Mouse (Mus musculus): Measurements from ENCODE around the gene Lmod2. TPM values are rescaled to one million over a fixed set of nuclear protein-coding genes. Genes with fewer than 3 reads are reported as not detected.
A peak's percentile ranks its signal among the peaks of the same experiment; 100 is the strongest.

Gene Lmod2
- total and polyA plus RNA-seq, 2 experiments, result 0.37 TPM; not detected in 1

DNA sequence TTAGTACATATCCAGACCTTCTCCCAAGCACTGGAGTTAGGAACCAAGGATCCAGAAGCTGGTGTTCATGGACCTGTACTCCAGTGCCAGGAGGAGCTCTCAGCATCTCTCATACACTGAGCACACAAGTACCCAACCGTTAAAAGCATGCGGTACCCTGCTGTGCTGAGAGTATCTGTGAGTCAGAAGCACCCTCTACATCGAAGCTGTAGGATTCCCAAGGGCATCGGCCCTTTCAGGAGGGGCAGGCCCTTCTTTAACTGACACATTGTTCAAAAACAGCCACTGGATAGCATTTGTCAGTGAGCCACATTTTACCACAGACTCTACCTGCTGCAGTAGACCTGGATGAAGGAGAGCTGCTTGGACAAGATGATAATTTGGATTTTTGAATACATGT lies 10.6 kb downstream of the Lmod2 start:
- no peak overlapping the region for H3K4me3 ChIP-seq (ENCODE audit: insufficient read depth, low read depth, low read length)
- 73% methylated on average over 4 of the region's 4 CpGs for WGBS

DNA sequence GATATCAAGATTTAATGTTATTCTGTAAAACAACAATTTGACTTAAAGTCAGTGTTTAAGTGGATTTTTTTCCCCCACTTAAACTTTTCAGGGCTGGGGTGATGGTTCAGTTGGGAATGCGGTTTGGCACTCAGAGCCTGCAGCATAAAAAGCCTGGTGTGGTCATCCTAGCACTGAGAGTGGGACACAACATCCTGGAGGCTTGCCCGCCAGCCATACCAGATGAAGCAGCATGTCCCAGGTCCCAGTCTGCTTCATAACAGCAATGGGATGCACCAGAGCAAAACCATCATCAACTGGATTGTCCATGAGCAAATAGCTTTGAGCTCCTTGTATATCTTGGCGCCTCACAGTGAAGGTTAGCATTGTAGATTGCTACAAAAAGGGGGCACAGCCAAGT lies 11.1 kb downstream of the Lmod2 start:
- Histone ChIP-seq H3K27ac (replicated peaks; ENCODE audit: insufficient read depth, low read depth, low read length) (no peak overlapping the region), H3K79me2 (ENCODE audit: control insufficient read depth, insufficient read depth, low read length) (no peaks in the 10 kb centered on the region), H3K9ac (ENCODE audit: low read depth, low read length) (no peak overlapping the region), H3K27me3 (ENCODE audit: control insufficient read depth, insufficient read depth, low read length) (no peaks in the 10 kb centered on the region), H3K4me1 (ENCODE audit: control insufficient read depth, insufficient read depth, low read length) (peaks cover 9% of the 10 kb centered on the region), H3K36me3 (ENCODE audit: control insufficient read depth, insufficient read depth, low read length) (peaks cover 5% of the 10 kb centered on the region), H3K4me3 (ENCODE audit: insufficient read depth, low read depth, low read length) (no peak overlapping the region)
- 97% methylated on average over 3 of the region's 3 CpGs for WGBS
- TF ChIP-seq CTCF (IDR thresholded peaks at IDR 0.05; ENCODE audit: low read depth, low read length) (no peak), POLR2A (IDR thresholded peaks at IDR 0.05; ENCODE audit: extremely low read depth, insufficient read depth, low read length) (no peak)
- no peak for DNase-seq (ENCODE audit: extremely low read depth, low read depth, low spot score)

More for the DNA sequence above, 10.6 kb downstream of the Lmod2 start:
- Histone ChIP-seq H3K27ac (replicated peaks; ENCODE audit: insufficient read depth, low read depth, low read length) (no peak overlapping the region), H3K36me3 (ENCODE audit: control insufficient read depth, insufficient read depth, low read length) (peaks cover under 1% of the 10 kb centered on the region), H3K27me3 (ENCODE audit: control insufficient read depth, insufficient read depth, low read length) (no peaks in the 10 kb centered on the region), H3K79me2 (ENCODE audit: control insufficient read depth, insufficient read depth, low read length) (no peaks in the 10 kb centered on the region), H3K9ac (ENCODE audit: low read depth, low read length) (no peak overlapping the region), H3K4me1 (ENCODE audit: control insufficient read depth, insufficient read depth, low read length) (peaks cover 9% of the 10 kb centered on the region)
- no peak for DNase-seq (ENCODE audit: extremely low read depth, low read depth, low spot score)
- no peak for TF ChIP-seq CTCF (IDR thresholded peaks at IDR 0.05; ENCODE audit: low read depth, low read length)
- TF ChIP-seq POLR2A (IDR thresholded peaks at IDR 0.05; ENCODE audit: extremely low read depth, insufficient read depth, low read length), result no peak

DNA sequence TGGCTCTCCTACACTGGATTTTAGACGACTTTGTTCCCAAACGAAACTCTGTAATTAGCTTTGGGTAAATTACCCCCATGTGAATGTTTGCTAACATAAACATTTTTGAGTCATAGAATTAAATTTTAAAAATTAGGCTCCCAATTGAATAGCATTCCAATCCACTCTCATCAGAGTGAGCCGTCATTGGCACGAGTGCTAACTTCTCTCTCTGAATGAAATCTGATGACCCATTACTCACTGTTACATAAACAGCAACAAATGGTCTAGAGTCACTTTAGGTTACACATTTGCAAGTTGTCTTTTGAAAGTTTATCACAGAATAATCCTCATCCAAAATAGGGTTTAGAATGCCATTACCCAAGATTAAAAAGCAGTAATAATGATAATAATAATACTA lies 12.0 kb downstream of the Lmod2 start:
- H3K9ac ChIP-seq (ENCODE audit: low read depth, low read length), result no peak overlapping the region
- no peaks in the 10 kb centered on the region for H3K79me2 ChIP-seq (ENCODE audit: control insufficient read depth, insufficient read depth, low read length)
- 68% methylated on average over 4 of the region's 4 CpGs for WGBS
- peaks cover 13% of the 10 kb centered on the region for H3K36me3 ChIP-seq (ENCODE audit: control insufficient read depth, insufficient read depth, low read length)
- H3K4me1 ChIP-seq (ENCODE audit: control insufficient read depth, insufficient read depth, low read length), result peaks cover 9% of the 10 kb centered on the region
- H3K27me3 ChIP-seq (ENCODE audit: control insufficient read depth, insufficient read depth, low read length), result no peaks in the 10 kb centered on the region
- TF ChIP-seq CTCF (IDR thresholded peaks at IDR 0.05; ENCODE audit: low read depth, low read length) (no peak), POLR2A (IDR thresholded peaks at IDR 0.05; ENCODE audit: extremely low read depth, insufficient read depth, low read length) (no peak)
- no peak for DNase-seq (ENCODE audit: extremely low read depth, low read depth, low spot score)
- no peak overlapping the region for H3K27ac ChIP-seq (replicated peaks; ENCODE audit: insufficient read depth, low read depth, low read length)
- H3K4me3 ChIP-seq (ENCODE audit: insufficient read depth, low read depth, low read length), result no peak overlapping the region

DNA sequence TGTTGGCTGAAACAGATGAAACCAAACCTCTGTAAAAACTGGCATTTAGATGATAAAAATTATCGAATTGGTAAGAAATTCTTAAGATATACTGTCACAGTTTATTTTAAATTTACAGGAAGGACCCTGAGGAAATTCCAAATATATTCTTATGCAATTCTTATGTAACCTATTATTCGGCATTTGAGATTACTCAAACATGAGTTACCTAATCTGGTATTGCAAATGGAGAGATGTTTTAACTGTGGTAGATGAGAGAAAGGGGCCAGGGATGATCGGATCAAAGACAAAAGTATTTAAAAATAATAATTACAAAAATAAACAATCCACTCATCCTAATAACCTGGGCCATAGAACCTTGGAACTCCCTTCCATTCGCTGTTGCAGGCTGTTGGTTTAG lies 12.8 kb downstream of the Lmod2 start:
- no peaks in the 10 kb centered on the region for H3K79me2 ChIP-seq (ENCODE audit: control insufficient read depth, insufficient read depth, low read length)
- DNase-seq (ENCODE audit: extremely low read depth, low read depth, low spot score), result peak; percentile 58
- WGBS, result 53% methylated on average over 4 of the region's 4 CpGs
- TF ChIP-seq CTCF (IDR thresholded peaks at IDR 0.05; ENCODE audit: low read depth, low read length), result no peak
- no peak for TF ChIP-seq POLR2A (IDR thresholded peaks at IDR 0.05; ENCODE audit: extremely low read depth, insufficient read depth, low read length)
- H3K4me1 ChIP-seq (ENCODE audit: control insufficient read depth, insufficient read depth, low read length), result peaks cover 9% of the 10 kb centered on the region
- H3K27me3 ChIP-seq (ENCODE audit: control insufficient read depth, insufficient read depth, low read length), result no peaks in the 10 kb centered on the region
- H3K9ac ChIP-seq (ENCODE audit: low read depth, low read length), result no peak overlapping the region
- peaks cover 21% of the 10 kb centered on the region for H3K36me3 ChIP-seq (ENCODE audit: control insufficient read depth, insufficient read depth, low read length)
- no peak overlapping the region; the same call in 1 of the 2 replicates for H3K27ac ChIP-seq (replicated peaks; ENCODE audit: insufficient read depth, low read depth, low read length)
- H3K4me3 ChIP-seq (ENCODE audit: insufficient read depth, low read depth, low read length), result no peak overlapping the region

DNA sequence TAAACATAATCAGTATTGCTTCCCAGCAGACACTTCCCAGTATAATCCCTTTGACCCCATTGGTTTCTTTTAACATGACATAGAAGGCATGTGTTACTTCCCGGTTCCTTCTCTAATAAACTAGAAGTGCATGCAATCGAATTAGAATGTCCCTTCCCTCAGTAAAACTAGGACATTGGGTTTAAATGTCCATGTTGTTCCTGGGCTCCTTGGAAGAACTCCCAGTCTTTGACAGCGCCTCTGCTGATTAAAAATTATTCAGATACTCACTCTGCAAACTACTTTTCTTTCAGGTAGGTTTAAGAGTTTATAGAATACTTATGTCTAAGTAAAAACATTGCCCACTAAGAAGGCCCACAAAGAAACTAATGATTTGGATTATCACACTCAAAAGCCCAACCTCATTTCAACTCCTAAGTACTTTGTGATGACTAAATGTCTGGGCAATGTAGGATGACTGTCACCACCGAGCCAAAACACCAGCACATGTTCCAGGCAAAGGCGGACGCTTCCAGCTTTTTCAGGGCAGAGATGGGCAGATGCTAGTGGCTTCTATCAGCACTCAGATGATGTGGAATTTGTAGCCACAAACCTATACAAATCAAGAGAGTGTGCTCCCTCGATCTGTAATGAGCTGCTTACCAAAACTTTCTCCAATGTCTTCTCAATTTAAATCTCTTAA lies 14.7 kb downstream of the Lmod2 start:
- 27% methylated on average over 7 of the region's 7 CpGs for WGBS
- H3K9ac ChIP-seq (ENCODE audit: low read depth, low read length), result no peak overlapping the region
- peaks cover 30% of the 10 kb centered on the region for H3K36me3 ChIP-seq (ENCODE audit: control insufficient read depth, insufficient read depth, low read length)
- no peaks in the 10 kb centered on the region for H3K79me2 ChIP-seq (ENCODE audit: control insufficient read depth, insufficient read depth, low read length)
- peak; percentile 77 for DNase-seq (ENCODE audit: extremely low read depth, low read depth, low spot score)
- no peak for TF ChIP-seq POLR2A (IDR thresholded peaks at IDR 0.05; ENCODE audit: extremely low read depth, insufficient read depth, low read length)
- TF ChIP-seq CTCF (IDR thresholded peaks at IDR 0.05; ENCODE audit: low read depth, low read length), result no peak
- H3K27me3 ChIP-seq (ENCODE audit: control insufficient read depth, insufficient read depth, low read length), result no peaks in the 10 kb centered on the region
- H3K4me3 ChIP-seq (ENCODE audit: insufficient read depth, low read depth, low read length), result no peak overlapping the region
- H3K27ac ChIP-seq (replicated peaks; ENCODE audit: insufficient read depth, low read depth, low read length), result no peak overlapping the region; the same call in 1 of the 2 replicates
- H3K4me1 ChIP-seq (ENCODE audit: control insufficient read depth, insufficient read depth, low read length), result peaks cover 9% of the 10 kb centered on the region

DNA sequence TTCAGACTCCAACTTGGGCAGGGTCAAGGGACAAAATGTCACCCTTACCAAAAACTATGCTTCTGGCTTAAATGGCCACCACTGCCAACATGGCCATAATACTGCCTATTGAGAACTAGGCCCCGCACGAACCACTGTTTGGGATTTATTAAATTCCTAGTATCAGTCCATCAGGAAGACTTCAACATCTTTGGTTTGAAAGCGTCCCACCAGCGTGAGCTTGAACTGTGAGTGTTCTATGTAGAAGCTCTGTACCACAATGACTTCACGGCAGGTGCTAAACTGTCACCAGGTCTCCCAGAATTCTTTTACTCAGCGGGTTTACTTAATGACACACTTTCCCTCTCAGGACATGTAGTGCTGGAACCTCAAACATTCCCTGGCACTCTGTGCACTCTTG lies 15.8 kb downstream of the Lmod2 start:
- WGBS, result 95% methylated on average over 6 of the region's 6 CpGs
- peak overlapping the region; percentile 35 for H3K27ac ChIP-seq (replicated peaks; ENCODE audit: insufficient read depth, low read depth, low read length)
- H3K9ac ChIP-seq (ENCODE audit: low read depth, low read length), result no peak overlapping the region
- no peak overlapping the region for H3K4me3 ChIP-seq (ENCODE audit: insufficient read depth, low read depth, low read length)
- peaks cover 9% of the 10 kb centered on the region for H3K4me1 ChIP-seq (ENCODE audit: control insufficient read depth, insufficient read depth, low read length)
- no peak for TF ChIP-seq POLR2A (IDR thresholded peaks at IDR 0.05; ENCODE audit: extremely low read depth, insufficient read depth, low read length)
- no peak for TF ChIP-seq CTCF (IDR thresholded peaks at IDR 0.05; ENCODE audit: low read depth, low read length)
- no peaks in the 10 kb centered on the region for H3K79me2 ChIP-seq (ENCODE audit: control insufficient read depth, insufficient read depth, low read length)
- H3K27me3 ChIP-seq (ENCODE audit: control insufficient read depth, insufficient read depth, low read length), result no peaks in the 10 kb centered on the region
- DNase-seq (ENCODE audit: extremely low read depth, low read depth, low spot score), result no peak
- peaks cover 39% of the 10 kb centered on the region for H3K36me3 ChIP-seq (ENCODE audit: control insufficient read depth, insufficient read depth, low read length)

Data from liver, adult 2 months (tissue).